Mouse (Mus musculus): Measurements from ENCODE around the gene Hoxb2. TPM values are rescaled to one million over a fixed set of nuclear protein-coding genes. Genes with fewer than 3 reads are reported as not detected.
A peak's percentile ranks its signal among the peaks of the same experiment; 100 is the strongest.

The Hoxb2 gene
- 22.8 and 28.4 TPM in 2 replicates for polyA plus RNA-seq (2012; rRNA removed)

DNA sequence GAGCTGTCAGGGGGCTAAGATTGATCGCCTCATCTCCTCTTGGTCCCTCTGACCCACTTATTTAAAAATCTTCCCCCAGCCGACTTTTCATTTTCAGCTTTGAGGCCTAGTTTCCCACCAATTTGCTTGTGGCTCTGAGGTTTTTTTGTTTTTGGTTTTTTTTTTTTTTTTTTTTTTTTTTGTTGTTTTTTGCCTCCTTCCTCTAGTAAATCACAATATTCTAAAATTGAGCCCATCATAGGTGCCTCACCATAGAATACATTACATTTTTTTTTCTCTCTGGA is at the start of gene Hoxb2:
Gene Hoxb2, plus strand, starts transcription at position 185 of the 284 bp plus-strand sequence.
- Histone ChIP-seq H3K36me3 (ENCODE audit: control insufficient read depth, insufficient read depth, low read length) (no peaks in the 10 kb centered on the region), H3K4me1 (ENCODE audit: control insufficient read depth, insufficient read depth, low read length) (peaks cover 21% of the 10 kb centered on the region), H3K4me3 (ENCODE audit: insufficient read depth, low read depth, low read length) (peak within 1 kb of the TSS; percentile 34), H3K27me3 (replicated peaks; ENCODE audit: control insufficient read depth, insufficient read depth, low read length) (no peaks in the 10 kb centered on the region), H3K27ac (ENCODE audit: insufficient read depth, low read depth, low read length) (peak within 1 kb of the TSS; percentile 88)
- DNase-seq, result no peak
- WGBS, result 32% methylated on average over 2 of the region's 2 CpGs
- no peak for TF ChIP-seq POLR2A (IDR thresholded peaks at IDR 0.05; ENCODE audit: low read depth, low read length)

DNA sequence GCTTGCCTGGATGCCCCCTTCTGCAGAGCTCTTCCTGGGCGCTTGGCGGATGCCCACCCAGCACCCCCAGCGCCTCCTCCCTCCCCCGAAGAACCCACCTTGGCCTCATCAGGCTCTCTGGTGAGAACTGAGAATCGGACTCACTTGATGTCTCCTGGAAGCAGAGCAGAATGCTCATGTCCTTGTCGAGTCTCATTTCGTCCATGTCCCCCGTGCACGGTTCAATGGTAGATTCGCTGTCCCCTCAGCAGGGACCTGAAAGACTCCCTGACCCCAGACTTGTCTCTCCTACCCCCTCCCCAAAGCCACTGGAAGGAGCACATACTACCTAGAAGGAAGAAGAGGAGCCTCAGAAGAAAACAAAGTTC is 49.3 kb upstream of the Hoxb2 start:
- peak overlapping the region; percentile 91 for H3K4me3 ChIP-seq (ENCODE audit: insufficient read depth, low read depth, low read length)
- no peaks in the 10 kb centered on the region for H3K27me3 ChIP-seq (replicated peaks; ENCODE audit: control insufficient read depth, insufficient read depth, low read length)
- DNase-seq, result no peak
- TF ChIP-seq CTCF (conservative IDR thresholded peaks at IDR 0.05; ENCODE audit: insufficient read depth, insufficient read length, low read depth, low read length) (no peak), POLR2A (IDR thresholded peaks at IDR 0.05; ENCODE audit: low read depth, low read length) (no peak)
- 0 out of 2 replicates have a peak, but pooled peaks cover 1% of the 10 kb centered on the region for H3K4me1 ChIP-seq (ENCODE audit: control insufficient read depth, insufficient read depth, low read length)
- peak overlapping the region; percentile 92; the same call in 1 of the 2 replicates for H3K27ac ChIP-seq (ENCODE audit: insufficient read depth, low read depth, low read length)
- H3K36me3 ChIP-seq (ENCODE audit: control insufficient read depth, insufficient read depth, low read length), result peaks cover 2% of the 10 kb centered on the region; the same call in 1 of the 2 replicates
- WGBS, result 40% methylated on average over 10 of the region's 10 CpGs

DNA sequence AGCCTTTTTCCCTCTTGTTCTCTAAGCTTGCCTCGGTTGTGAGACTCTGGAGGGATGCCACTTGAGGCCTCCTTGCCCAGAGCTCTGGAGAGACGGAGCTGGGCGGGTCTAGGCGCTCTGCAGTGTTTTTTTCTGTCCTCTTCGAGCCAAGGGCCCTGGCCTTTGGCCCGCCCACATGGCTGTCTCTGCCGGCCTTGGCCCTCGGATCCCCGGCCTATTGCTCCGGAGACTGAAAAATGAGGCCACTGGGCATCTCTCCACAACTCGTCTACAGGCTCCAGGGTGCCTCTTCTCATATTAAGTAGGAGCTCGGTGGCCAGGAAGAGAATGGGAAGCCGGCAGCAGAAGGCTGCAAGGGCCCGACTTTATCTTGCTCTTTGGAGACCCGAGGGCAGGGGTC is 48.5 kb upstream of the Hoxb2 start:
- Histone ChIP-seq H3K4me1 (ENCODE audit: control insufficient read depth, insufficient read depth, low read length) (peaks cover 7% of the 10 kb centered on the region; the same call in 1 of the 2 replicates), H3K4me3 (ENCODE audit: insufficient read depth, low read depth, low read length) (peak overlapping the region; percentile 5), H3K36me3 (ENCODE audit: control insufficient read depth, insufficient read depth, low read length) (peaks cover 2% of the 10 kb centered on the region; the same call in 1 of the 2 replicates), H3K27me3 (replicated peaks; ENCODE audit: control insufficient read depth, insufficient read depth, low read length) (no peaks in the 10 kb centered on the region), H3K27ac (ENCODE audit: insufficient read depth, low read depth, low read length) (peak overlapping the region; percentile 58)
- 11% methylated on average over 15 of the region's 15 CpGs for WGBS
- peak; percentile 2 for TF ChIP-seq POLR2A (IDR thresholded peaks at IDR 0.05; ENCODE audit: low read depth, low read length)
- no peak for TF ChIP-seq CTCF (conservative IDR thresholded peaks at IDR 0.05; ENCODE audit: insufficient read depth, insufficient read length, low read depth, low read length)
- DNase-seq, result peak; percentile 95

DNA sequence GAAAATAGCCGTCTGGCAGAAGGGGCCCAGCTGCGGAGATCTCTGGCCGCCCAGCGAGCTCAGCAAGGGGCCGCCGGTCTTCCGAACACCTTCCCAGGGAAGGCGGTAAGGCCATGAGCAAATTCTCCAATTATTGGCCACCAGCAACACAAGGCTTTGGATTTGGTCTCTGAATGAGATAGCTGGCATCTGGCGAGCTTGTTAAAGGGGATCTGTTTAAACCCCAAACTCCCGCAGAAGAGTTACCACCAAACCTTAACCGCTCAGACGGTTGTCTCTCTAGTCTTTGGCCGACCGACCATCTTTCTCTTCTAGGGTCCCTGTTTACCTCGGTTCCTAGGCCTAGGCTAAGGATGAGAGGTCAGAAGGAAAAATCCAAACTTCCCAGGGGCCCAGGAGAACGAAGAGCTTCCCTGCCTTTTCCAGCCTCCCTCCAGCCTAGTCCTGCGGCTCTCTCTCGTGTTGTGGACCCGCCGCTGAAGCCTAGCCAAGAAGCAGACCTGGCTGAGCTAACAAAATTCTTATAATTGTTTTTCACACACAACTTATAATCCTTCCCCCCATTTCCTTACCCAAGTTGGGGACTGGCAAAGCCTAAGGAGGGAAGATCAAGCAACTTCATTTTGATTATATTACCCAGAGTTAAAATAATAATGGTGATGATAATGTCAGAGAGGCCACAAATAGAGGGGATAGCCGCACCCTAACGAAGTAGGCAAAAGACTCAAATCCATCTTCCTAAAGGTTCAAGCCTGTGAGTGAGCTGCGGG is 47.8 kb upstream of the Hoxb2 start:
- DNase-seq, result no peak
- Histone ChIP-seq H3K27ac (ENCODE audit: insufficient read depth, low read depth, low read length) (peak overlapping the region; percentile 58), H3K36me3 (ENCODE audit: control insufficient read depth, insufficient read depth, low read length) (peaks cover 2% of the 10 kb centered on the region; the same call in 1 of the 2 replicates), H3K27me3 (replicated peaks; ENCODE audit: control insufficient read depth, insufficient read depth, low read length) (no peaks in the 10 kb centered on the region), H3K4me1 (ENCODE audit: control insufficient read depth, insufficient read depth, low read length) (peaks cover 7% of the 10 kb centered on the region; the same call in 1 of the 2 replicates), H3K4me3 (ENCODE audit: insufficient read depth, low read depth, low read length) (peak overlapping the region; percentile 24; the same call in 1 of the 2 replicates)
- TF ChIP-seq POLR2A (IDR thresholded peaks at IDR 0.05; ENCODE audit: low read depth, low read length), result no peak
- TF ChIP-seq CTCF (conservative IDR thresholded peaks at IDR 0.05; ENCODE audit: insufficient read depth, insufficient read length, low read depth, low read length), result no peak
- WGBS, result 28% methylated on average over 23 of the region's 23 CpGs

DNA sequence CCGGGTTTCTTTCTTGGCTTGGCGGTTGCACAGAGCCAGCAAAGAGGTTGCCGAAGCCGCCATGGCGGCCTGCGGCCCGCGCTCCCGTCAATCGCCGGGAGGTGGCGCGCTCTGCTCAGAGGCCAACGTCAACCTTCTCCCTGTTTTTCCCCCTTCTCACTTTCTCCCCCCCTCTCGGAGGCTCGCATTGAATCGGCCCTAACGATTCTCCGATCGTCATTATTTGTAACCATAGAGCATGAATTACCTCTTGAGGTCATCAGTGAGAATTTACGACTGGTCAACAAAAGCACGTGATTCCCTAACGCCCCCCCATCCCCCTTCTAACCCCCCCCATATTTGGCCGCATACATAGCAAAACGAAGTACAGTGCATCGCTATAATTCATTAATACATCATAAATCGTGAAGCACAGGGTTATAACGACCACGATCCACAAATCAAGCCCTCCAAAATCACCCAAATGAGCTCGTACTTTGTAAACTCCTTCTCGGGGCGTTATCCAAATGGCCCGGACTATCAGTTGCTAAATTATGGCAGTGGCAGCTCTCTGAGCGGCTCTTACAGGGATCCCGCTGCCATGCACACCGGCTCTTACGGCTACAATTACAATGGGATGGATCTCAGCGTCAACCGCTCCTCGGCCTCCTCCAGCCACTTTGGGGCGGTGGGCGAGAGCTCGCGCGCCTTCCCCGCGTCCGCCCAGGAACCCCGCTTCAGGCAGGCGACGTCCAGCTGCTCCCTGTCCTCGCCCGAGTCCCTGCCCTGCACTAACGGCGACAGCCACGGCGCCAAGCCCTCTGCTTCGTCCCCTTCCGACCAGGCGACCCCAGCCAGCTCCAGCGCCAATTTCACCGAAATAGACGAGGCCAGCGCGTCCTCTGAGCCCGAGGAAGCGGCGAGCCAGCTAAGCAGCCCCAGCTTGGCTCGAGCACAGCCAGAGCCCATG is 46.9 kb upstream of the Hoxb2 start, which contains the start of gene Hoxb5:
Gene Hoxb5, plus strand, starts transcription at position 186 of the 949 bp plus-strand sequence.
- 2% methylated on average over 69 of the region's 69 CpGs for WGBS
- DNase-seq, result peak; percentile 94
- Histone ChIP-seq H3K27ac (ENCODE audit: insufficient read depth, low read depth, low read length) (peak within 1 kb of the TSS; percentile 92), H3K4me1 (ENCODE audit: control insufficient read depth, insufficient read depth, low read length) (peaks cover 7% of the 10 kb centered on the region; the same call in 1 of the 2 replicates), H3K4me3 (ENCODE audit: insufficient read depth, low read depth, low read length) (peak within 1 kb of the TSS; percentile 55), H3K36me3 (ENCODE audit: control insufficient read depth, insufficient read depth, low read length) (peaks cover 2% of the 10 kb centered on the region; the same call in 1 of the 2 replicates), H3K27me3 (replicated peaks; ENCODE audit: control insufficient read depth, insufficient read depth, low read length) (no peaks in the 10 kb centered on the region)
- TF ChIP-seq CTCF (conservative IDR thresholded peaks at IDR 0.05; ENCODE audit: insufficient read depth, insufficient read length, low read depth, low read length) (peak; percentile 79), POLR2A (IDR thresholded peaks at IDR 0.05; ENCODE audit: low read depth, low read length) (no peak)

DNA sequence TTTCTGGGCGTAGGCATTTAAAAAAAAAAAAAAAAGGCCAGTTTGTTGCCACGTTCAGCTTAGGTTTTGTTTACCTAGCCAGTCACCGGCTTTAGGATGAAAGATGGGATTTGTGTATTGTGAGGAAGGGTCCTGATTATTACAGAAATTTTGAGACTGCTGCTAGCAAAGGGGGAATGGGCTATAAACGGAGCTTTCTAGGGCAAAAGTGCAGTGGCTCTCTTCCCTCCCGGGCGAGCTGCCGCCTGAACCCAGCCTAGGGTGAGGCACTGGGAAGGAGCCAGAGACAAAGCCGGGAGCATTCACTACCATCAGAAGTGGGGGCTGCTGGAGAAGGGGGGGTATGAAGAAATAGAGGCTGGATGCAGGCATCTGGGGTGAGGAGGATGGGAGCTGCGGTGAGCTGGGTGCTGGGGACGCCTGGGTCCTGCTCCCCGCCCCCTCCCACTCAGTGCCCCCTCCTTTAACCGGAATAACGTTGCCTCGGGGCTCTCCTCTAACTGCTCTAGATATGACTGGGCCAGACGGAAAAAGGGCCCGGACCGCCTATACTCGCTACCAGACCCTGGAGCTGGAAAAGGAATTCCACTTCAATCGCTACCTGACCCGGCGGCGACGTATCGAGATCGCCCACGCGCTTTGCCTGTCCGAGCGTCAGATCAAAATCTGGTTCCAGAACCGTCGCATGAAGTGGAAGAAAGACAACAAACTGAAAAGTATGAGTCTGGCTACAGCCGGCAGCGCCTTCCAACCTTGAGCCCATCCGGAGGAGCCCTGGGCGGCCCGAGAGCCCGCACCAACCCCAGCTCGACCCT is 45.7 kb upstream of the Hoxb2 start:
- no peaks in the 10 kb centered on the region for H3K27me3 ChIP-seq (replicated peaks; ENCODE audit: control insufficient read depth, insufficient read depth, low read length)
- no peak for DNase-seq
- peak overlapping the region; percentile 92 for H3K27ac ChIP-seq (ENCODE audit: insufficient read depth, low read depth, low read length)
- peaks cover 2% of the 10 kb centered on the region; the same call in 1 of the 2 replicates for H3K36me3 ChIP-seq (ENCODE audit: control insufficient read depth, insufficient read depth, low read length)
- H3K4me3 ChIP-seq (ENCODE audit: insufficient read depth, low read depth, low read length), result peak overlapping the region; percentile 58
- 16% methylated on average over 38 of the region's 38 CpGs for WGBS
- peaks cover 7% of the 10 kb centered on the region; the same call in 1 of the 2 replicates for H3K4me1 ChIP-seq (ENCODE audit: control insufficient read depth, insufficient read depth, low read length)
- TF ChIP-seq POLR2A (IDR thresholded peaks at IDR 0.05; ENCODE audit: low read depth, low read length) (no peak), CTCF (conservative IDR thresholded peaks at IDR 0.05; ENCODE audit: insufficient read depth, insufficient read length, low read depth, low read length) (no peak)

Data from kidney, adult 2 months (tissue).